Mouse (Mus musculus) heart, embryonic 11.5 days (tissue): ENCODE measurements around the gene Stam2. TPM values are rescaled to one million over a fixed set of nuclear protein-coding genes. Genes with fewer than 3 reads are reported as not detected.
A peak's percentile ranks its signal among the peaks of the same experiment; 100 is the strongest.

Source experiments
- ATAC-seq: fragments of 200-750 bp; cut with Nextera tagmentation; replicated peaks from 2 replicates; pipeline ENCODE4 v1.8.0; 2017; ENCODE audit warnings: moderate library complexity; ENCODE audit not compliant: insufficient number of reproducible peaks, low FRiP score, low TSS enrichment
- H3K27ac ChIP-seq: fragments of 300-500 bp; sonication (generic); 2 replicates; pipeline ENCODE4 v1.5.1; 2014; ENCODE audit warnings: mild to moderate bottlenecking, low read depth, low read length
- H3K27me3 ChIP-seq: fragments of 300-500 bp; sonication (generic); 2 replicates; pipeline ENCODE4 v1.6.1; 2014; ENCODE audit warnings: mild to moderate bottlenecking, low read length, mixed read lengths; ENCODE audit not compliant: control insufficient read depth, insufficient read depth
- H3K36me3 ChIP-seq: fragments of 300-500 bp; sonication (generic); 2 replicates; pipeline ENCODE4 v1.6.1; 2014; ENCODE audit warnings: mild to moderate bottlenecking, low read length, moderate library complexity, mixed read lengths; ENCODE audit not compliant: control insufficient read depth, insufficient read depth
- H3K4me1 ChIP-seq: fragments of 300-500 bp; sonication (generic); 2 replicates; pipeline ENCODE4 v1.6.1; 2014; ENCODE audit warnings: low read length; ENCODE audit not compliant: control insufficient read depth, insufficient read depth
- H3K4me2 ChIP-seq: fragments of 300-500 bp; sonication (generic); 2 replicates; pipeline ENCODE4 v1.6.1; 2014; ENCODE audit warnings: mild to moderate bottlenecking, moderate library complexity
- H3K4me3 ChIP-seq: fragments of 300-500 bp; sonication (generic); 2 replicates; pipeline ENCODE4 v1.5.1; 2014; ENCODE audit warnings: low read depth, low read length
- H3K9ac ChIP-seq: fragments of 300-500 bp; sonication (generic); 2 replicates; pipeline ENCODE4 v1.6.1; 2014; ENCODE audit warnings: mild to moderate bottlenecking, low read depth, low read length, moderate library complexity
- H3K9me3 ChIP-seq: fragments of 300-500 bp; sonication (generic); replicated peaks from 2 replicates; pipeline ENCODE4 v1.6.1; 2016; ENCODE audit warnings: low read length; ENCODE audit not compliant: control insufficient read depth
- WGBS: fragments of 180-500 bp; shearing (Covaris S2); extraction: QIAGEN DNeasy Blood & Tissue Kit; methylation state at CpG from one replicate; pipeline ENCODE4 v1.1.7; 2014; ENCODE audit not compliant: insufficient replicate concordance; 5-methylcytosine and 5-hydroxymethylcytosine counted together
- polyA plus RNA-seq: library from polyadenylated mRNA; unstranded; fragments of >200 nt; fragmentation: Nextera tagmentation; extraction: Ambion mirVana; gene quantifications from 2 replicates; pipeline ENCODE4 v1.2.1, GENCODE M21; 2014

Gene Stam2
- polyA plus RNA-seq = 32.1 and 35.7 TPM in 2 replicates

DNA sequence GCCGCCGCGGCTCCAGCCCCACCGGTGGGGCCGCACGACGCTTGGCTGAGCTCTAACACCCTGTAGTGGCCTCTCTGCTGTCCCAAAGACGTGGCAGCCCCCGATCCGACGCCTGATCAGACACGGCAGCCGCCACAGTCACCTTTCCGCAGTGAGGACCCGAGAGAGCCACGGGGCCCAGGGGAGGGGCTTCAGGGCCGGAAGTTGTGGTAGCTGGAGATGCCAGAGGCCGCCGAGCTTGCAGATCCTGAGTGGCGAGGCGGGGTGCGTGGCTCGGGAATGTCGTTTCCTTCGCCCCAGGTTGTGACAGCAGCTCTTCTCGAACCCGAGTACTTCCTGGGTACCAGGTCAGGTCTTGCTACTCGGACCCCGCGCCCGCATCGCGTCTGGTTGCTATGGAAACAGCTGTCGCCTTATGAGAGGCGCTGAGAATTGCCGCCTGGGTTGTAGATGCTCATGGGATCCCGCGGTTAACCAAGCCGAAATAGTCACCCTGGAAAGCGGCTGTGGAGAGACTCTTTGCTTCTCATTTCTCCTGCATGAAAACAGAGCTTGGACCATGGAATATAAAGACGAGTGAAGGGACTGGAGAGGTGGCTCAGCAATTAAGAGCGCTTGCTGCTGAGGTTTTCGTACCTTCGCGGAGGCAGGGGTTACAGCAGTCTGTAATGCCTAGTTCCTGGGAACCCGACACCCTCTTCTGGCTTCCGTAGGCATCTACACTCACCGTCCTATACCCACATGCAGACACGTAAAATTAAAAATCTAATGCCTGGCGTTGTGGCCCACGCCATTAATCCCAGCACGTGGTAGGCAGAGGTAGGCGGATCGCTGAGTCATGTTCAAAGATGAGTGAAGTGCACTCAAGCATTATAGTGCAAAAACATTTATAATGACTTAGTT lies at the start of gene Stam2:
TSS of gene Stam2 (minus strand) at position 26 of the 903 bp plus-strand sequence.
- H3K4me3 ChIP-seq = peak within 1 kb of the TSS; percentile 80
- peak within 1 kb of the TSS; percentile 83 for H3K4me2 ChIP-seq
- no peaks in the 10 kb centered on the region for H3K36me3 ChIP-seq
- no peaks in the 10 kb centered on the region for H3K27me3 ChIP-seq
- H3K9me3 ChIP-seq = no peaks in the 10 kb centered on the region
- peak within 1 kb of the TSS; percentile 94 for H3K27ac ChIP-seq
- peak; percentile 88 for ATAC-seq
- 7% methylated on average over 54 of the region's 54 CpGs for WGBS
- H3K4me1 ChIP-seq = 0 out of 2 replicates have a peak, but pooled peaks cover 3% of the 10 kb centered on the region
- peak within 1 kb of the TSS; percentile 96 for H3K9ac ChIP-seq

DNA sequence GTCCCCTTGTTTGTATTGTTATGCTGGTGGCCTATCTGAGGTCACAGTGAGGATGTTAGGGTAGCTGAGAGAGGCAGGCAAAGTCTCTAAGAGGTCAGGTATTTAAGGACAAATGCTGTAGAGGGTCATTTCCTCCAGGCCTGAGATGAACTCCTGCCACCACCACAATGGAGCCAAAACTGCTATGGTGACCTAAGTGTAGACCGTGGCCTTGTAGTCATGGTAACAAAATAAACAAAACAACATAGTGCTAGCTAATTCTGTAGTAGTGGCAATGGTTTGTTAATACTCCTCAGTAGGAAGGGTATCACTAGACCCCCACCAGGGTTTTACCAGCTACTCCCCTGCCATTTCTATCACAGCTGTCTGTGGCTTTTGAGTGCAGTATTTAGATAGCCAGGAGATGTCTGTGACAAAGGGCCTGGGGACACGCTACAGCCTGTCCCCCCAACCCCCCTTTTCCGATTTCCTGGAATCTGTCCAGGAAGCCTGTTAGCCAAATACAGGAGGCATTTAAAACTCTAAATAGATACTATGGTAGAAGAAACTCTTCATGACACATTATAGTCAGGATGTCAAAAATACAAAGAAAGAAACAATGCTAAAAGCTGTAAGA lies 43.1 kb upstream of the Stam2 start:
- no peak for ATAC-seq
- H3K27me3 ChIP-seq = no peaks in the 10 kb centered on the region
- H3K4me2 ChIP-seq = no peak overlapping the region
- WGBS = 30% methylated on average over 3 of the region's 3 CpGs
- H3K4me1 ChIP-seq = peaks cover 4% of the 10 kb centered on the region; the same call in 1 of the 2 replicates
- no peak overlapping the region for H3K9ac ChIP-seq
- no peak overlapping the region for H3K27ac ChIP-seq
- no peaks in the 10 kb centered on the region for H3K9me3 ChIP-seq
- no peaks in the 10 kb centered on the region for H3K36me3 ChIP-seq
- no peak overlapping the region for H3K4me3 ChIP-seq

DNA sequence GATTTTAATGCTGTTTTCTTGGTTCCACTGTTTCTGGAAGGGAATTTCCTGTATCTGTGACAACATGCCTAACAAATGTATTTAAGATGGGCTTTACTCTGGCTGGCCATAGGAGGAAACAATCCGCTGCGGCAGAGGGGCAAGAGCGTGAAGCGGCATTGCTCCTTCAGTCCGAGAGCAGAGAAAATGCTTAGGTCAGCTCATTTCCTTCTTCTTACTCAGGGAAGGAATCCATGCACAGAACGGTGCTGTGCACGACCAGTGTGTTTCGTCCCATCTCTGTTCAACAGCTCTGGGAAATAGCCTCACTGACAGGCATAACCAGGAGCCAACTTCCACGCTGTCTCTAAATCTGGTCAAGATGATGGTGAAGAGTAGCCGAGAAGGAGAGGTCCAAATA lies 37.9 kb upstream of the Stam2 start:
- no peak for ATAC-seq
- no peaks in the 10 kb centered on the region; the same call in 1 of the 2 replicates for H3K4me1 ChIP-seq
- 84% methylated on average over 10 of the region's 10 CpGs for WGBS
- H3K36me3 ChIP-seq = no peaks in the 10 kb centered on the region
- H3K27ac ChIP-seq = no peak overlapping the region
- no peak overlapping the region for H3K9ac ChIP-seq
- no peaks in the 10 kb centered on the region for H3K27me3 ChIP-seq
- H3K4me2 ChIP-seq = no peak overlapping the region
- H3K9me3 ChIP-seq = no peaks in the 10 kb centered on the region
- no peak overlapping the region for H3K4me3 ChIP-seq

DNA sequence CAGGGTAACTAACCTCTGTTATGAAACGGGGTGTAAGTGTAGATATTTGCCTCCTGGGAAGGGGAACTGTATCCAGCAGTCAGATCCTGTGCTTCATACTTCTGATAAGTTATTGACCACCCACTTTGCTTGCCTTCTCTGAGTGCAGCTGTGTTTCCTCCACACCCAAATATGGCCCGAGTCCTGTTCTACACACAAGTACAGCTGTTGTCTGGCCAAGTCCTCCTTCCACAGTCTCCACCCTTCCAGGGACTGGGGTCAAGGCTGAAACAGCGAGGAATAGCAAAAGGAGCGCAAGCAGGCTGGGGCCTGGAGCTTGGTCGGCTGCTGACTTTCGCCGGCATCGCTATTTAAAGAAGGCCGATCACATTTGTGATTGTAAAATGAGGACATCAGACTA lies 37.3 kb upstream of the Stam2 start:
- Histone ChIP-seq H3K9ac (no peak overlapping the region), H3K4me1 (no peaks in the 10 kb centered on the region), H3K4me3 (no peak overlapping the region), H3K4me2 (no peak overlapping the region), H3K27me3 (no peaks in the 10 kb centered on the region), H3K36me3 (no peaks in the 10 kb centered on the region), H3K9me3 (no peaks in the 10 kb centered on the region), H3K27ac (no peak overlapping the region)
- ATAC-seq = no peak
- 80% methylated on average over 9 of the region's 9 CpGs for WGBS

DNA sequence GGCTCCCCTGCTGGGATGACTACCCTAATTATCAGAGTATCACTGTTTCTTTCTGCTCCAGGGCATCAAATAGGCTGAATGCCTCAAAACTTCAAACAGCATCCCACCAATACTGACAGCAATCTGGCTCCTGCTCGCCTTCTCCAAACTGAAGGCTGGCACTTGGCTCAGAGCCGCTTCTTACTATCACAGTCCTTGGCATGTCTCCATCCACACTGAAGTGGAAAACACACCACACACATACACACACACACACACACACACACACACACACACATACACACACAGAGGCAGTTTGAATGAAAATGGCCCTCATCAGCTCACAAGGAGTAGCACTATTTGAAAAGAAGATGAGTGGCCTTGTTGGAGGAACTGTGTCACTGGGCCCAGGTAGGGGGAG lies 35.8 kb upstream of the Stam2 start:
- ATAC-seq = no peak
- no peaks in the 10 kb centered on the region for H3K36me3 ChIP-seq
- H3K9ac ChIP-seq = no peak overlapping the region
- no peak overlapping the region for H3K27ac ChIP-seq
- H3K9me3 ChIP-seq = no peaks in the 10 kb centered on the region
- no peaks in the 10 kb centered on the region for H3K27me3 ChIP-seq
- H3K4me1 ChIP-seq = no peaks in the 10 kb centered on the region
- 74% methylated on average over 2 of the region's 2 CpGs for WGBS
- H3K4me2 ChIP-seq = no peak overlapping the region
- no peak overlapping the region for H3K4me3 ChIP-seq

DNA sequence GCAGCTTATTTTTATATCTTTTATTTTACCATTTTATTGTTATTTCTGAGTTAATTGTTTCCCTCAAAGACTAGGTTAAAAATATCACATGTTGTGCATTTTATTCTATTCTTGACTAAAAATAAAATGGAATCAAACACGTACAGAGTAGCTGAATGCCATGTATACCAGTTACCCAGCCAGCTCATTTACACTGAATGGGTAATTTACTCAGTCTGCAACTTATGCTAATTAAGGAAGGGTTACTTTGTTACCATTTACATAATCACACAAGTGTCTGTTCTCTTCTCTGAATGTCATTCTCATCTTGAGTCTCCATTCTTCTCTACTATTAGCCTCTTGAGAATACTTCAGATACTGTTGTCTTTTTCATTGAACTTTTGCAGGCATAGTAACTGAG lies 32.3 kb upstream of the Stam2 start:
- Histone ChIP-seq H3K9ac (no peak overlapping the region), H3K4me1 (no peaks in the 10 kb centered on the region), H3K36me3 (no peaks in the 10 kb centered on the region), H3K9me3 (no peaks in the 10 kb centered on the region), H3K4me2 (no peak overlapping the region), H3K27me3 (no peaks in the 10 kb centered on the region), H3K27ac (no peak overlapping the region), H3K4me3 (no peak overlapping the region)
- ATAC-seq = no peak
- 63% methylated on average over 1 of the region's 1 CpGs for WGBS

DNA sequence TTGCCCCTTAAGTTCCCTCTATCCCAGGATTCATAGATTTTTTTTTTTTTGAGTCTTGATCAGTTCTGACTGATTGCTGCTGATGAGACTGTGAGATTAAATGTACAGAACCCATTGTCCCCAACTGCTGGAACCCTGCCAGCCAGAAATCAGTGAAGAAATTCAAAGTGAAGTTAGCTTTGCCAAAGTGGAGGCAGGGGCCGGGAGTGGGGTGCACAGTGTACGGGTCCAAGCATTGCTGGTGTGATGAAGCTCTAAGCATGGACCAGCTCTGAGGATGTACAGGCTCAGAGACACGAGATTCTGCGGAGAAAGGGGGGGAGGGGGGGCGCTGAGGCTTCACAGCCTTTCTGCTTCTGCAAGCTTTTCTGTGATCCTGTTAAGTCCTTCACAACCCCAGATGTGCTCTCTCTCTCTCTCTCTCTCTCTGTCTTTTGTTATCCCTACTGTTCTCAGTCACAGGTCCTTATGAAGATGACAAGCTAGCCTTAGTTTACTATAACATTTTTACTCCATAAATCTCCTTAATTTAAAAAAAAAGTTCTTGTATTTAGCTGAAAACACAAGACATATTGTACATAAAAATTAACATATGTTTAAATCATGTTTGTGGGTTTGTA lies 30.8 kb upstream of the Stam2 start:
- no peaks in the 10 kb centered on the region for H3K36me3 ChIP-seq
- no peak overlapping the region for H3K4me3 ChIP-seq
- H3K9ac ChIP-seq = no peak overlapping the region
- H3K4me2 ChIP-seq = no peak overlapping the region
- ATAC-seq = no peak
- H3K9me3 ChIP-seq = no peaks in the 10 kb centered on the region
- no peaks in the 10 kb centered on the region for H3K27me3 ChIP-seq
- H3K27ac ChIP-seq = no peak overlapping the region
- no peaks in the 10 kb centered on the region for H3K4me1 ChIP-seq
- WGBS = 43% methylated on average over 5 of the region's 5 CpGs

DNA sequence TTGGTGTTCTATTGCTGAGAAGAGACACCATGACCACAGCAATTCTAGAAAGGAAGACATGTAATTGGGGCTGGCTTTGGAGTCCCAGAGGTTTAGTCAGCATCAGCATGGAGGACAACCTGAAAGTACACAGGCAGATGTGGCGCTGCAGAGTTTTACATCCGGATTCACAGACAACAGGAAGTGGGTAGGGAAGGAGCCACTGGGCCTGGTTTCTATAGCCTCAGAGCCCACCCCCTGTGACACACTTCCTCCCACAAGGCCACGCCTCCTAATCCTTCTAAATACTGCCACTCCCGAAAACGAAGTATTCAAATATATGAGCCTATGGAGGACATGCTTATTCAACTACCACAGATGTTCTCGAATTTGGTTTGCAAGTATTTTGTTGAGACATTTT lies 23.0 kb upstream of the Stam2 start:
- Histone ChIP-seq H3K27ac (no peak overlapping the region), H3K4me1 (no peaks in the 10 kb centered on the region), H3K27me3 (no peaks in the 10 kb centered on the region), H3K4me2 (no peak overlapping the region), H3K4me3 (no peak overlapping the region), H3K9ac (no peak overlapping the region), H3K36me3 (no peaks in the 10 kb centered on the region), H3K9me3 (no peaks in the 10 kb centered on the region)
- no peak for ATAC-seq
- 84% methylated on average over 6 of the region's 6 CpGs for WGBS
